Comparison of ENCODE assay signal across 9 mouse cellular contexts in the genomic region with DNA sequence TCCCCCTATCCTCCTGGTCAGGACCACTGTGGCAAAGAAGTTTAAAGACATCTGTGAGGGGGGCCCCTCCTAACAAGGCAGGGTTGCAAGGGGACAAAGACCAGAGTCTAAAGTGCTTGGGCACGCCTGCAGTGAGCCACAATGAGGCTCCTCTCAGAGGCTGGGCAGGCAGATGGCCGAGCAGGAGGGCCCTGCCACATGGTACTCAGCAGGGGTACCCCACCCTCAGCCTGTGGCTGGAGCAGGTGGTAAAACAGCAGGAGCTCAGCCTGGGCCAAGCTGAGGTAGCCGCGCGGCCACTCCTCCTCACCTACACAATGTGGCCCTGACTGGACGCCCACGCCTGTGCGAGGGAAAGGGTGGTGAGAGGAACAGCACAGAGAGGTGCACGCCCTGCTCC.
A peak's percentile ranks its signal among the peaks of the same experiment; 100 is the strongest.
DNase-seq lines count a peak whose midpoint lies in the region; ATAC-seq and TF ChIP-seq lines count a peak whose summit lies in the region.
"Had no signal": no experiment of that assay in that cellular context is flagged by ENCODE, and none has a peak within 500 bp of the region (broad histone marks: within the 10 kb centered on the region; RNA-seq: fewer than 3 reads in every experiment).

No protein-coding gene starts in this region.

- no peaks in the 10 kb centered on the region for H3K27me3 ChIP-seq in forebrain, postnatal 0 days (ENCODE audit: insufficient read depth, low read length)
- no peaks in the 10 kb centered on the region for H3K27me3 ChIP-seq in midbrain, embryonic 12.5 days

- peak overlapping the region; percentile 86 for H3K27ac ChIP-seq in forebrain, postnatal 0 days (ENCODE audit: low read depth, low read length)
- H3K27ac ChIP-seq in midbrain, embryonic 12.5 days (replicated peaks), result peak overlapping the region; percentile 73

- peak; percentile 30 for ATAC-seq in forebrain, postnatal 0 days
- ATAC-seq in midbrain, embryonic 12.5 days (ENCODE audit: low FRiP score, low read depth), result peak; percentile 88
- ATAC-seq in inflammation-experienced regulatory T-cells, adult 6 months, result no peak
- no peak for ATAC-seq in megakaryocyte progenitor cell, adult 5-6 weeks (replicated peaks; ENCODE audit: poor library complexity)

- no peaks in the 10 kb centered on the region for H3K9me3 ChIP-seq in forebrain, postnatal 0 days (ENCODE audit: low read length)
- H3K9me3 ChIP-seq in midbrain, embryonic 12.5 days, result no peaks in the 10 kb centered on the region

- H3K9ac ChIP-seq in forebrain, postnatal 0 days, result no peak overlapping the region
- no peak overlapping the region; the same call in 1 of the 2 replicates for H3K9ac ChIP-seq in midbrain, embryonic 12.5 days (replicated peaks)

- TF ChIP-seq POLR2A in brain, embryonic 14.5 days (IDR thresholded peaks at IDR 0.05; ENCODE audit: borderline replicate concordance, extremely low read depth, insufficient read depth, insufficient read length, poor library complexity, severe bottlenecking), result no peak

- no peak overlapping the region for H3K4me3 ChIP-seq in forebrain, postnatal 0 days (ENCODE audit: low read depth, low read length)
- no peak overlapping the region for H3K4me3 ChIP-seq in midbrain, embryonic 12.5 days

- H3K36me3 ChIP-seq in forebrain, postnatal 0 days (ENCODE audit: insufficient read depth), result peaks cover 49% of the 10 kb centered on the region
- H3K36me3 ChIP-seq in midbrain, embryonic 12.5 days, result peaks cover 54% of the 10 kb centered on the region

- H3K4me1 ChIP-seq in forebrain, postnatal 0 days (ENCODE audit: insufficient read depth), result peaks cover 10% of the 10 kb centered on the region; the same call in 1 of the 2 replicates
- H3K4me1 ChIP-seq in midbrain, embryonic 12.5 days, result peaks cover 28% of the 10 kb centered on the region

- WGBS in forebrain, postnatal 0 days, result 22% methylated on average over 9 of the region's 9 CpGs
- 27% methylated on average over 9 of the region's 9 CpGs for WGBS in midbrain, embryonic 12.5 days

- DNase-seq in brain, embryonic 14.5 days (ENCODE audit: low read depth), result peak; percentile 93
- peak; percentile 86 to 94 for DNase-seq in cerebellum, postnatal 10 days
- peak; percentile 56 for DNase-seq in forebrain, postnatal 0 days
- no peak for DNase-seq in urinary bladder, postnatal 4 days (ENCODE audit: low spot score in 2 of 2)
- DNase-seq in adrenal gland, adult 18-20 months (ENCODE audit: low spot score in 2 of 2), result no peak
- DNase-seq: gastrocnemius, postnatal 14 days had no signal

- no peak for TF ChIP-seq CTCF in brain, embryonic 14.5 days (IDR thresholded peaks at IDR 0.05; ENCODE audit: borderline replicate concordance, extremely low read depth, insufficient read depth, insufficient read length)
- no peak for TF ChIP-seq CTCF in forebrain, postnatal 0 days (IDR thresholded peaks at IDR 0.05; ENCODE audit: low read depth)

- H3K4me2 ChIP-seq in forebrain, postnatal 0 days (ENCODE audit: low read depth), result no peak overlapping the region
- H3K4me2 ChIP-seq in midbrain, embryonic 12.5 days (replicated peaks), result no peak overlapping the region

Comparison
In these comparisons a context has a peak if more than half of its experiments do, and no peak if none do; other contexts are left out.
1. DNase-seq: peak in brain, embryonic 14.5 days (single experiment), cerebellum, postnatal 10 days (2 of 2) and forebrain, postnatal 0 days (single experiment); none in urinary bladder, postnatal 4 days (0 of 2) and adrenal gland, adult 18-20 months (0 of 2).
2. ATAC-seq: peak in forebrain, postnatal 0 days (single experiment) and midbrain, embryonic 12.5 days (single experiment); none in inflammation-experienced regulatory T-cells, adult 6 months (single experiment) and megakaryocyte progenitor cell, adult 5-6 weeks (single experiment).